Mouse (Mus musculus) neural tube, embryonic 14.5 days (tissue): ENCODE data around the gene Aco2. TPM values are rescaled to one million over a fixed set of nuclear protein-coding genes. Genes with fewer than 3 reads are reported as not detected.

Source experiments
- ATAC-seq: fragments of 200-750 bp; cut with Nextera tagmentation; 2 replicates; pipeline ENCODE4 v1.8.0; 2017; ENCODE audit warnings: low read depth, mild to moderate bottlenecking, moderate TSS enrichment, moderate library complexity
- H3K27ac ChIP-seq: fragments of 300-500 bp; sonication (generic); 2 replicates; pipeline ENCODE4 v1.5.1; 2014; ENCODE audit warnings: low read depth, mild to moderate bottlenecking, control low read depth, low read length, moderate library complexity, mixed read lengths
- H3K27me3 ChIP-seq: fragments of 300-500 bp; sonication (generic); 2 replicates; pipeline ENCODE4 v1.6.1; 2014; ENCODE audit warnings: low read length; ENCODE audit not compliant: control insufficient read depth, insufficient read depth
- H3K36me3 ChIP-seq: fragments of 300-500 bp; sonication (generic); 2 replicates; pipeline ENCODE4 v1.6.1; 2014; ENCODE audit warnings: low read length, mixed read lengths; ENCODE audit not compliant: control insufficient read depth, insufficient read depth
- H3K4me1 ChIP-seq: fragments of 300-500 bp; sonication (generic); 2 replicates; pipeline ENCODE4 v1.6.1; 2014; ENCODE audit warnings: low read length; ENCODE audit not compliant: control insufficient read depth, insufficient read depth
- H3K4me2 ChIP-seq: fragments of 300-500 bp; sonication (generic); 2 replicates; pipeline ENCODE4 v1.6.1; 2014; ENCODE audit warnings: mild to moderate bottlenecking, low read depth, low read length, control low read depth
- H3K4me3 ChIP-seq: fragments of 300-500 bp; sonication (generic); 2 replicates; pipeline ENCODE4 v1.5.1; 2014; ENCODE audit warnings: low read depth, low read length, control low read depth, mixed read lengths
- H3K9ac ChIP-seq: fragments of 300-500 bp; sonication (generic); replicated peaks from 2 replicates; pipeline ENCODE4 v1.6.1; 2014; ENCODE audit warnings: low read depth, mild to moderate bottlenecking, control low read depth, low read length, mixed read lengths
- H3K9me3 ChIP-seq: fragments of 300-500 bp; sonication (generic); 2 replicates; pipeline ENCODE4 v1.6.1; 2016; ENCODE audit warnings: low read length; ENCODE audit not compliant: control insufficient read depth
- WGBS: fragments of 180-500 bp; shearing (Covaris S2); extraction: QIAGEN DNeasy Blood & Tissue Kit; methylation state at CpG from one replicate; pipeline ENCODE4 v1.1.7; 2014; 5-methylcytosine and 5-hydroxymethylcytosine counted together
- polyA plus RNA-seq: library from polyadenylated mRNA; unstranded; fragments of >200 nt; fragmentation: Nextera tagmentation; extraction: Ambion mirVana; gene quantifications from 2 replicates; pipeline ENCODE4 v1.2.1, GENCODE M21; 2014

Aco2 gene
- polyA plus RNA-seq: 278 and 281 TPM in 2 replicates

DNA sequence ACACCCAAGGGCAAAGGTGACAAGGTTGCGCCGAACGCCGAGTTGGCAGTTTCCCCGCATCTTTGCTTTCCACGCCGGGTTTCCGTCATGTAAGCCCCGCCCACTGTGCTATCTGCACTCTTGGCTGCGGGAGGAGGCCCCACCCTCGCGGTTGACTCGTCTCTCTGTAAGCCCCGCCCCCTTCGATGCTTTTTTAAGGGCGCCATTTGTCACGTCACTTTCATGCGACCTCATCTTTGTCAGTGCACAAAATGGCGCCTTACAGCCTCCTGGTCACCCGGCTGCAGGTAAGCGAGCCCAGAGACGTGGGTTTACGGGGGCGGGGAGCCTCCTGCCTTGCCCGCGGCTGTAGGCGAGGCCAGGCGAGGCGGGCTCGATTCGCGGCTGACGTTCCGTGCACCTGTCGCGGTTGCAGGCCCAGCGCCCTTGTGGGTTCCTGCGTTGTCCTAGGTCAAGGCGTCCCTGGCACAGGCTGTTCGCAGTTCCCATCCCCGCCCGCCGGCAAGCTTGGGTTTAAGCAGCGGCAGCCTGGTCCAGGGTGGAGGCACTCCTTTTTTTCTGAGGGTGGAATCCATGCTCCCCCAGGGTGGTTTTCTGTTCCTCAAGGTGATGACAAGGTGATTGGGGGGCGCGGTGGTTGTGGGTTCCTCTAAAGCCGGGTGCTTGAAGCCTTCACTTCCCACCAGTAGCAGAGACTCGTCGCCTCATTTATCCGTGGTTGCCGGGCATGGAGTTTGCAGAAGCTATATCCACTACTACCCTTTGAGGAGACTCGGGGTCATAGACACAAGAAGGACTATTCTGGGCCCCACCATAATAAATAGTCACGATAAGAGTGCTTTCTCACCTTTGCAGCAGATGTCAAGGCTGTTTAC lies at the start of gene Aco2:
Gene Aco2, plus strand, starts transcription at position 48 of the 875 bp plus-strand sequence.
- H3K9ac ChIP-seq: peak within 1 kb of the TSS; percentile 70
- peaks cover 20% of the 10 kb centered on the region for H3K36me3 ChIP-seq
- no peaks in the 10 kb centered on the region for H3K9me3 ChIP-seq
- H3K27ac ChIP-seq: peak within 1 kb of the TSS; percentile 98
- peaks cover 16% of the 10 kb centered on the region for H3K4me1 ChIP-seq
- H3K4me2 ChIP-seq: peak within 1 kb of the TSS; percentile 73
- H3K27me3 ChIP-seq: no peaks in the 10 kb centered on the region; the same call in 1 of the 2 replicates
- peak within 1 kb of the TSS; percentile 93 for H3K4me3 ChIP-seq
- under 1% methylated on average over 53 of the region's 53 CpGs for WGBS
- ATAC-seq: peak; percentile 83

DNA sequence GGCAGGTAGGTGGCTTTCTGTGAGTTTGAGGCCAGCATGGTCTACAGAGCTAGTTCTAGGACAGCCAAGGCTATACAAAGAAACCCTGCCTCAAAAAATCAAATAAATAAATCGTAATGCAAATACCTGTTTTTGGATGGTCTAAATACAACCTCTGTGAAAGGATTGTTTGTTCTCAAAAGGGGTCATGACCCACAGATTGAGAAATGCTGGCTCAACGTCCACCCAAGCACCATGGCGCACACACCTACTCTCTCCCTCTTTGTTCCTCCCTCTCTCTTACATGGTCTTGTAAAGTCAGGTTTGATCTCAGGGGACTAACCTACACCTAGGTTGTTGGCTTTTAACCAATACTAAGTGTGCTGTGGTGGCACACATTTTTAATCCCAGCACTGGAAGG lies 49.5 kb upstream of the Aco2 start:
- H3K27ac ChIP-seq: no peak overlapping the region
- H3K9ac ChIP-seq: no peak overlapping the region
- no peaks in the 10 kb centered on the region for H3K9me3 ChIP-seq
- no peak for ATAC-seq
- H3K36me3 ChIP-seq: peaks cover 25% of the 10 kb centered on the region
- H3K27me3 ChIP-seq: no peaks in the 10 kb centered on the region
- no peak overlapping the region for H3K4me2 ChIP-seq
- 90% methylated on average over 3 of the region's 3 CpGs for WGBS
- no peak overlapping the region for H3K4me3 ChIP-seq
- H3K4me1 ChIP-seq: no peaks in the 10 kb centered on the region

DNA sequence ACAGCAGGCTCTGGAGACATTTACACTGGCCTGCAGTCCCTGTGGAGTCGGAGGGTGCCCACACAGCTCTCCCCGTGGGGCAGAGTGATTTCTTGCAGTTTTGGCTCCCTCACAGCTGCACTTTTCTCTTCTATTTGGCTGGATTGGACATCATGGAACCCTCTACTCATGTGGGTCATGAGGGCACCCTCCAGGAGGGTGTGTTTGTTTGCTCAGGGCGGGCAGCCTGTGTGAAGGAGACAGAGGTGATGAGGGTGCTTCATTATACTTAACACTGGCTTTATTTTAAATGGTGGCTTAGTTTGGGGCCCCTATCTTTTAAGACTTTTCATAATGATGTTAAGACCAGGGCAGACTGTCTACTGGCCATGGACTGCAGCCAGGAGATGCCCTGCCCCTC lies 47.3 kb upstream of the Aco2 start:
- ATAC-seq: no peak
- no peaks in the 10 kb centered on the region for H3K9me3 ChIP-seq
- no peaks in the 10 kb centered on the region for H3K27me3 ChIP-seq
- H3K36me3 ChIP-seq: peaks cover 22% of the 10 kb centered on the region
- 84% methylated on average over 3 of the region's 3 CpGs for whole genome bisulfite sequencing
- no peak overlapping the region for H3K27ac ChIP-seq
- no peak overlapping the region for H3K4me3 ChIP-seq
- H3K4me1 ChIP-seq: no peaks in the 10 kb centered on the region
- no peak overlapping the region for H3K4me2 ChIP-seq
- no peak overlapping the region for H3K9ac ChIP-seq

DNA sequence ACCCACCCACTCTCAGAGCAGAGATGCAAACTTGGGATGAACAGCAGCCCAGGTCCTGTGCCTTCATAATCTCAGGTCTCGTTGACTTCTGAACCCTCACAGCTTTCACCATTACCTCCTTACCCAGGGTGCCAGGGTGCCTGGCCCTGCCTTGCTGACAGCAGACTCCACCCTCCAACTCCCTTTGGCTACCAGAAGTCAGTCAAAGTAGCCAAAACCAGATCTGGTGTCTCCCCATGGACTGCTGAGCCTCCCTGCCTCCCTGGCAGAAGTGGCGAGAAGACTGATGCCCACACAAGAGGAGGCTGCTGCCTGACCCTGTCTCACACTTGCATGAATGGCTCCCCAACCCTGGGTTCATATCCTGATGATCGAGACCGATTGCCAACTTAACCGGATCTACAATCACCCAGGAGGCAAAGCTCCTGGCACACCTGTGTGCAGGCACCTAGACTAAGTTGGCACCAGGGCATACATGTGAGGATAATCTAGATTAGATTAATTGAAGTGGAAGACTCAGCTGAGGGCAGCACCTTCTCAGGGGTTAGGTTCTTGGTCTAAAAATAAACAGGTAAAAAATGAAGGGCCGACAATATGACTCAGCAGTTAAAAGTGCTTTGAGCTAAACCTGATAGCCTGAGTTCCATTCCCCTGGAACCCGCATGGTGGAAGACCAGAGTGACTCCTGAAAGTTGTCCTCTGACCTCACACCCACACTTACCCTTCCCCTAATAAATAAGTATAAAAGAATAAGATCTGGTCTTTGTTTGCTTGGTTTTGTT lies 43.5 kb upstream of the Aco2 start:
- peaks cover 13% of the 10 kb centered on the region for H3K36me3 ChIP-seq
- H3K4me3 ChIP-seq: no peak overlapping the region
- ATAC-seq: no peak
- H3K27ac ChIP-seq: no peak overlapping the region
- H3K4me1 ChIP-seq: no peaks in the 10 kb centered on the region
- 88% methylated on average over 7 of the region's 7 CpGs for WGBS
- H3K9me3 ChIP-seq: no peaks in the 10 kb centered on the region
- H3K27me3 ChIP-seq: no peaks in the 10 kb centered on the region
- no peak overlapping the region for H3K9ac ChIP-seq
- no peak overlapping the region for H3K4me2 ChIP-seq

DNA sequence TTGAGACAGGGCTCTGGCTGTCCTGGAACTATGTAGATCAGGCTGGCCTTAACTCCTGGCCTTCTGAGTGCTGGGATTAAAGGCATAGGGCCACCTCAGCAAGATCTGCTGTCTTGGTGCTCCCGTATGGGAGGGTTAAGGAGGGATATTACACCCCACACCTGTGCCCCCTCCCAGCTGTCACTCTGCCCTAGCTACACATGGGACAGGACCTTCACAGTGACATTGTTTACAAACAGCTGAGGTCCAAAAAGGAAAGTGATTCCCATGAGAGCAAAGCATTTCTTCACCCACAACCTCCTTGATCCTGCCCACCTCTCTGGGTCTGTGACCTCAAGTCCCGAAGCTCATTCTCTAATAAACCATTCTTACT lies 42.9 kb upstream of the Aco2 start:
- Histone ChIP-seq H3K27me3 (no peaks in the 10 kb centered on the region), H3K4me2 (no peak overlapping the region), H3K27ac (no peak overlapping the region), H3K4me1 (no peaks in the 10 kb centered on the region), H3K9me3 (no peaks in the 10 kb centered on the region), H3K4me3 (no peak overlapping the region), H3K9ac (no peak overlapping the region), H3K36me3 (peaks cover 7% of the 10 kb centered on the region)
- 63% methylated on average over 2 of the region's 2 CpGs for WGBS
- no peak for ATAC-seq

DNA sequence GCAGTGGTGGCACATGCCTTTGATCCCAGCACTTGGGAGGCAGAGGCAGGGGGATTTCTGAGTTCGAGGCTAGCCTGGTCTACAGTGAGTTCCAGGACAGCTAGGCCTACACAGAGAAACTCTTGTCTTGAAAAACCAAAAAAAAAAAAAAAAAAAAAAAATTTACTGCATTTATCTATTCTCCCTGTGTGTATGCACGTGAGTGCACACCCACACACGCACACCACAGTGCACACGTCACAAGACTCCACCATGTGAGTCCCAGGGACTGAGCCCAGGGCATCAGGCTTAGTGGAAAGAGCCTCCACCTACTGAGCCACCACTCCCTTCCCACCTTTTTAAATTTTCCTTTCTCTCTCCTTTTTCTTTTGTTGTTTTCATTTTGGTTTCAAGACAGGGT lies 41.6 kb upstream of the Aco2 start:
- Histone ChIP-seq H3K27ac (no peak overlapping the region), H3K4me3 (no peak overlapping the region), H3K9me3 (no peaks in the 10 kb centered on the region), H3K9ac (no peak overlapping the region), H3K4me1 (no peaks in the 10 kb centered on the region), H3K36me3 (peaks cover 4% of the 10 kb centered on the region), H3K4me2 (no peak overlapping the region), H3K27me3 (no peaks in the 10 kb centered on the region)
- ATAC-seq: no peak
- WGBS: 91% methylated on average over 4 of the region's 4 CpGs

DNA sequence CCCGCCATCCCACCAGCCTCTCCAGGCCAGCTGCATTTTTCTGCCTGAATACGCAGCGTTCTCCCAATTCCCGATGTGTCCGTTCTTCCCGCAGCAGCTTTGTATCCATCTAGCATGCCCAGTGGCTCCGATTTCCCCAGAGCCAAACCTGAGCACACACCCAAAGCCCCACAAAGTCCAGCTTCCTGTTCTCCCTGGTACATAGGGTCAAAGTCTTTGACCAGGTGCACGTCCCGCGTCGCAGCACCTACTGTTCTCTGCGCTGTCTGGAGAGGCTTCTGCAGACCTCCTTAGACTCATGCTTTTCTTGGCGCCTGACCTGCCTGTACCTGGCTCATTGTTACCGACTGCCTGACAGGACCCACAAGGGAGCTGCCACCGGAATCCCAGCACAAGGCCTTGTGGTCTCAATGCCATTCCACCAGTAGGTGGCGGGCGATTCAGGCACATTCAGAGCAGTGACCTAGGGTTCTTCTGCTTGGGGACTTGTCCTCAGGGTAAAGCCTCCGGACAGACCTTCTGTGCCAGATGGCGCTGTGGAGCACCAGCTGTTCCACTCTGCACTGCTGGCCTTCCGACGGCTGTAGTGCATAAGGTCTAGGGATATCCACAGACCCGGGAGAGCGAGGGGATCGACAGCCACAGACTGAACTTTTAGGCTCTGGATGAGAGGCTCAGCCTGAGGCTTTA lies 40.8 kb upstream of the Aco2 start:
- no peak overlapping the region for H3K9ac ChIP-seq
- H3K9me3 ChIP-seq: no peaks in the 10 kb centered on the region
- H3K4me1 ChIP-seq: no peaks in the 10 kb centered on the region
- no peak overlapping the region for H3K4me3 ChIP-seq
- 12% methylated on average over 24 of the region's 24 CpGs for WGBS
- no peak overlapping the region for H3K4me2 ChIP-seq
- no peaks in the 10 kb centered on the region; the same call in 1 of the 2 replicates for H3K36me3 ChIP-seq
- no peak overlapping the region for H3K27ac ChIP-seq
- no peaks in the 10 kb centered on the region for H3K27me3 ChIP-seq
- peak; percentile 89 for ATAC-seq

DNA sequence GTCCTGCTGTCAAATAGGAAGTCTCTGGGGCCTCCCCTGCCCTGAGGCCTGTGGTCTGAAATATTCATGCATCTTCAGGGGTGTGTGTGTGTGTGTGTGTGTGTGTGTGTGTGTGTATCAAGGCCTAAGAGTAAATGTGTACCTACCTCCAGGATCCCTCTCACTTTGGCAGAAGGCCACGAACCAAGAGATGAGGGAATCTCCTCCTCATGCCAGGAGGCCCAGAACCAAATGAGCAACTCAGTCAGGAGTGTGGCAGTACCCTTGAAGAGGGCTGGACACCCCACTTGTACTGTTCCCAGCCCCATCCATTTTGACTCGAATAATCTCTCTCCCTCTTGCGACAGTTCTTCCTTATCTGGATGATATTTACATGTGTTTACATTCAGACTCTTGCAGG lies 39.9 kb upstream of the Aco2 start:
- H3K4me2 ChIP-seq: no peak overlapping the region
- no peak overlapping the region for H3K9ac ChIP-seq
- no peak for ATAC-seq
- no peak overlapping the region for H3K27ac ChIP-seq
- no peaks in the 10 kb centered on the region; the same call in 1 of the 2 replicates for H3K36me3 ChIP-seq
- no peaks in the 10 kb centered on the region for H3K27me3 ChIP-seq
- H3K4me1 ChIP-seq: no peaks in the 10 kb centered on the region
- no peaks in the 10 kb centered on the region for H3K9me3 ChIP-seq
- WGBS: 91% methylated on average over 3 of the region's 3 CpGs
- no peak overlapping the region for H3K4me3 ChIP-seq
